Mouse (Mus musculus) embryonic facial prominence, embryonic 14.5 days (tissue): ENCODE measurements at regions not wholly inside any gene's neighbourhood (a gene's known extent, or its start where the extent isn't known, plus 50 kb on each side); places are given as distances from the start of the nearest gene placed in this dataset.

ENCODE experiments used
- ATAC-seq: fragments of 200-750 bp; cut with Nextera tagmentation; 2 replicates; pipeline ENCODE4 v1.8.0; 2017; ENCODE audit warnings: low read depth, moderate number of reproducible peaks, moderate TSS enrichment
- DNase-seq: peaks from one replicate; pipeline ENCODE4 v3.0.0-alpha.2; 2015; ENCODE audit warnings: low spot score
- H3K27ac ChIP-seq: fragments of 300-500 bp; sonication (generic); replicated peaks from 2 replicates; pipeline ENCODE4 v1.5.1; 2014; ENCODE audit warnings: low read depth, mild to moderate bottlenecking, low read length, moderate library complexity
- H3K27me3 ChIP-seq: fragments of 300-500 bp; sonication (generic); replicated peaks from 2 replicates; pipeline ENCODE4 v1.6.1; 2014; ENCODE audit warnings: low read length; ENCODE audit not compliant: control insufficient read depth, insufficient read depth
- H3K36me3 ChIP-seq: fragments of 300-500 bp; sonication (generic); 2 replicates; pipeline ENCODE4 v1.6.1; 2014; ENCODE audit warnings: low read length, mixed read lengths; ENCODE audit not compliant: control insufficient read depth, insufficient read depth
- H3K4me1 ChIP-seq: fragments of 300-500 bp; sonication (generic); 2 replicates; pipeline ENCODE4 v1.6.1; 2014; ENCODE audit warnings: antibody characterized with exemption, low read length; ENCODE audit not compliant: control insufficient read depth, insufficient read depth
- H3K4me2 ChIP-seq: fragments of 300-500 bp; sonication (generic); 2 replicates; pipeline ENCODE4 v1.6.1; 2014; ENCODE audit warnings: low read depth, mild to moderate bottlenecking, low read length, moderate library complexity, mixed read lengths
- H3K4me3 ChIP-seq: fragments of 300-500 bp; sonication (generic); 2 replicates; pipeline ENCODE4 v1.5.1; 2014; ENCODE audit warnings: low read depth, mild to moderate bottlenecking, low read length
- H3K9ac ChIP-seq: fragments of 300-500 bp; sonication (generic); 2 replicates; pipeline ENCODE4 v1.6.1; 2014; ENCODE audit warnings: low read depth, mild to moderate bottlenecking, low read length, moderate library complexity, mixed read lengths
- H3K9me3 ChIP-seq: fragments of 300-500 bp; sonication (generic); 2 replicates; pipeline ENCODE4 v1.6.1; 2016; ENCODE audit warnings: low read length; ENCODE audit not compliant: control insufficient read depth
- WGBS: fragments of 180-500 bp; shearing (Covaris S2); extraction: QIAGEN DNeasy Blood & Tissue Kit; methylation state at CpG from one replicate; pipeline ENCODE4 v1.1.7; 2014; 5-methylcytosine and 5-hydroxymethylcytosine counted together

DNA sequence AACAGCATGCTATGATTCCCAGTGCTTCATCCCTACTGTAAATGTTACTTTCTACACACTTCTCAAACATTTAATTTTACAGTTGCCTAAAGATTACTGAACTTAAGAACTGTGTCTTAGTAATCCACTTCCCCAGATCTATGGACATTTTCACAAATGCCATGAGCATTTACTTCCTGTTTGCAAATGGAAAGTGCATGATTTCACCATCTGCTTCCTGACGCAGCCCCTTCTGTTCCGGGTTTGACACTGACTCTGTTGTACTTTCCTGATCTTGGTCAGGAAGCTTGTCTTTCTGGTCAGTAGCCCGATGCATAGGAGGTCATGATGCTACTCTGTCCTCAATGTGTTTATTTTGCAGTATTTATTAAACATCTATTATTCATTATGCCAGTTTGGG is 493.5 kb downstream of the Htr1b start:
- Histone ChIP-seq H3K9me3 (no peaks in the 10 kb centered on the region), H3K9ac (no peak overlapping the region), H3K4me1 (no peaks in the 10 kb centered on the region), H3K4me2 (no peak overlapping the region), H3K27me3 (no peaks in the 10 kb centered on the region), H3K27ac (no peak overlapping the region), H3K4me3 (no peak overlapping the region), H3K36me3 (no peaks in the 10 kb centered on the region)
- DNase-seq, result no peak
- 80% methylated on average over 3 of the region's 3 CpGs for WGBS
- no peak for ATAC-seq

DNA sequence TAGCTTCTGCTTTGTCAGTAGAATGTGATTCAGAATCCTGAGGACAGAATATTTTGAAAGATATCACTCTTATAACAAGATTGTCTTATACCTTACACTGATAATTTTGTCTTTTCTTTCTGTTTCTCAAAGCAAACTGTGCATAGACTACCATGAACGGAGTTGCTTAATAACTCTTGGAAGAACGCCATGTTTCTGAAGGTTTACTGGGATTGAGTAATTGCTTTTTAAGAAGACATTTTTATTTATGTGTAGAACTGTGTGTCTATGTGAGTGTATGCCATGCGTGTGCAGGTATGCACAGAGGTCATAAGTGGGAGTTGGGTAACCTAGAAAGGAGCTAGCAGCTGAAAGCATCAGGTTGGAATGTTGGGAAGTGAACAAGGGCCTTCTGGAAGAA is 497.3 kb downstream of the Htr1b start:
- WGBS, result 85% methylated on average over 3 of the region's 3 CpGs
- no peak for ATAC-seq

GRCm38 (mm10) chr9:81113044-81113443 is 520.6 kb downstream of the Htr1b start:
- Histone ChIP-seq H3K36me3 (no peaks in the 10 kb centered on the region), H3K4me3 (no peak overlapping the region), H3K9me3 (no peaks in the 10 kb centered on the region), H3K9ac (no peak overlapping the region), H3K4me2 (no peak overlapping the region), H3K27me3 (no peaks in the 10 kb centered on the region), H3K4me1 (no peaks in the 10 kb centered on the region), H3K27ac (no peak overlapping the region)
- ATAC-seq (no peak), DNase-seq (no peak)
- WGBS, result 94% methylated on average over 2 of the region's 2 CpGs

More for the DNA sequence above, 497.3 kb downstream of the Htr1b start:
- Histone ChIP-seq H3K9me3 (no peaks in the 10 kb centered on the region), H3K27me3 (no peaks in the 10 kb centered on the region), H3K36me3 (no peaks in the 10 kb centered on the region), H3K27ac (no peak overlapping the region), H3K4me3 (no peak overlapping the region), H3K4me1 (no peaks in the 10 kb centered on the region), H3K4me2 (no peak overlapping the region), H3K9ac (no peak overlapping the region)
- no peak for DNase-seq

- Histone ChIP-seq H3K36me3 (no peaks in the 10 kb centered on the region), H3K4me3 (no peak overlapping the region), H3K9ac (no peak overlapping the region), H3K4me2 (no peak overlapping the region), H3K9me3 (no peaks in the 10 kb centered on the region), H3K27ac (no peak overlapping the region), H3K4me1 (no peaks in the 10 kb centered on the region), H3K27me3 (no peaks in the 10 kb centered on the region)
- ATAC-seq (no peak), DNase-seq (no peak)
- 77% methylated on average over 1 of the region's 1 CpGs for WGBS
Measured at GRCm38 (mm10) chr9:81073248-81073647, 560.4 kb downstream of the Htr1b start.

DNA sequence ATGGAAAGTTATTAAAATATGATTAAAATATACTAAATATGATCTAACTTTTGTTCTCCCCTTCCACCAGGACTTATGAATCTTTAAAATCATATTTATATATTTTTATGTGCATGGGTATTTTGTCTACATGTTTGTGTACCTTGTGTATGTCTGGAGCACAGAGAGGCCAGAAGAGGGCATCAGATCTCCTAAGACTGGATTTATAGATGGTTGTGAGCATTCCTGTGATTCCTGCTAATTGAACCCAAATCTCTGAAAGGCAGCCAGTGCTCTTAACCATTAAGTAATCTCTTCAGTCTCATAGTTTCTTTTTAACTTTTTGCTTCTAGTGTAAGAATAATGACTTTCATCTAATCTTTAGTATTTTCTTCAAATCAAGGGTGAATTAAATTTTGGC is 577.2 kb upstream of the Impg1 start:
- peak; percentile 10 for DNase-seq
- H3K4me3 ChIP-seq, result no peak overlapping the region

DNA sequence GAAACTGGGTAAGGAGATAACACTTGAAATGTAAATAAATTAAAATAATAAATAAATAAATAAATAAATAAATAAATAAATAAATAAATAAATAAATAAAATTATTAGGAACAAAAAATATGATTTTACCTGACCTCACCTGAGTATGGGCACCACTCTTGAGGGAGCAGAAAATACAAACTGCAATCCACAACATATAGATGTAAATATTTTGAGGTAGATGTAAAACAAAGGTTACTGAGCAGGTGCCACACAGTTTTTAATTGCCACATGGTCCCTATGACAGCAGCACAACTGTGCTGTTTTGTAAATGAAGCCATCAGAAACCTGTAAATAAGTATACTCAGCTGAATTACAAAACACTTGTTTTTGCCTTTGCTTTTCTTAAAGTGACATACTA is 576.7 kb upstream of the Impg1 start:
- H3K27me3 ChIP-seq, result no peaks in the 10 kb centered on the region
- no peaks in the 10 kb centered on the region for H3K9me3 ChIP-seq
- no peak overlapping the region for H3K9ac ChIP-seq
- no peak overlapping the region for H3K4me3 ChIP-seq
- no peaks in the 10 kb centered on the region for H3K4me1 ChIP-seq
- H3K4me2 ChIP-seq, result no peak overlapping the region
- no peak for ATAC-seq
- no peak overlapping the region for H3K27ac ChIP-seq
- no peak for DNase-seq
- H3K36me3 ChIP-seq, result no peaks in the 10 kb centered on the region

More for the DNA sequence above, 577.2 kb upstream of the Impg1 start:
- Histone ChIP-seq H3K4me2 (no peak overlapping the region), H3K4me1 (no peaks in the 10 kb centered on the region), H3K36me3 (no peaks in the 10 kb centered on the region), H3K9ac (no peak overlapping the region), H3K9me3 (no peaks in the 10 kb centered on the region), H3K27ac (no peak overlapping the region), H3K27me3 (no peaks in the 10 kb centered on the region)
- ATAC-seq, result no peak
